ENCODE assay signal across 9 mouse cellular contexts in the genomic region with DNA sequence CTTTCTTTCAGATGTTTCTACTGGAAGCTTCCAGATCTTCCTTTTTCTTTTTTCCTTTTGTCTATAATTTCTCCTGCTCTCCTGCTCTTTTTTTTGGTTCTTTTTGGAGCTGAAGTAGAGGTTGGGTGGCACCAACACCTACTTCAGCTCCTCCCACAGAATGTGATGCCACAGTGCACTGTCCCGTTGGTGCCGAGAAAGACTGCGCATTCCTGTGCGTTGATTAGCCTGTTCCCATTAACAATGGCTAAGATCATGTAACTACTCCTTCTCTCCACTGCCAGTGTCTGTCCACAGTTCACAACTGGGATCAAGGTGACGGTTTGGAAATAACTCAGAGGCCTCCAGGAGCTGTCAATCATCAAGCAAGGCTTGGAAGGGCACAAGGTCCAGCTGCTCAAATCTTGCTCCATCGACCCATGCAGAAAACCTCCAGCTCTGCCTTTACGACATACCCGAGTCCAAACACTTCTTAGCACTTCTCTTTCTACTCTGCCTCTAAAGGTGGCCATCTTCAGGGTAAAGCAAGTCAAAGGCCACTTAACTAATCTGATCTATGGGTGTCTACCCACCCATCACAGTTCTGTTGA.
DNase-seq lines count a peak whose midpoint lies in the region; ATAC-seq lines count a peak whose summit lies in the region.
"Had no signal": no experiment of that assay in that cellular context is flagged by ENCODE, and none has a peak within 500 bp of the region (broad histone marks: within the 10 kb centered on the region; RNA-seq: fewer than 3 reads in every experiment).

No protein-coding gene starts in this region.

- H3K36me3 ChIP-seq in intestine, embryonic 15.5 days, result no peaks in the 10 kb centered on the region

- H3K27me3 ChIP-seq in intestine, embryonic 15.5 days (replicated peaks), result no peaks in the 10 kb centered on the region

- no peak overlapping the region for H3K4me3 ChIP-seq in intestine, embryonic 15.5 days (replicated peaks)

- H3K9ac ChIP-seq in intestine, embryonic 15.5 days, result no peak overlapping the region

- H3K4me1 ChIP-seq in intestine, embryonic 15.5 days (replicated peaks), result peaks cover 22% of the 10 kb centered on the region

- peak; percentile 30 for DNase-seq in adrenal gland, adult 2 months
- DNase-seq in adrenal gland, postnatal 36 days, result no peak
- DNase-seq in kidney, adult 11 months, result peak; percentile 85
- no peak for DNase-seq in kidney, postnatal 10 days
- DNase-seq in lung, postnatal 36 days, result peak; percentile 53
- DNase-seq in testis, postnatal 10 days (ENCODE audit: low spot score), result no peak
- DNase-seq: cerebellum, adult 8-10 months had no signal

- ATAC-seq in intestine, embryonic 15.5 days, result peak; percentile 42; the same call in 1 of the 2 replicates
- ATAC-seq in erythroid progenitor cell, adult 5-6 weeks (replicated peaks; ENCODE audit: low FRiP score, poor library complexity, severe bottlenecking), result no peak

- H3K4me2 ChIP-seq in intestine, embryonic 15.5 days (replicated peaks), result no peak overlapping the region

- no peaks in the 10 kb centered on the region for H3K9me3 ChIP-seq in intestine, embryonic 15.5 days

- WGBS in intestine, embryonic 15.5 days, result 62% methylated on average over 8 of the region's 8 CpGs

- no peak overlapping the region for H3K27ac ChIP-seq in intestine, embryonic 15.5 days

Comparison
In these comparisons a context has a peak if more than half of its experiments do, and no peak if none do; other contexts are left out.
1. DNase-seq: peak in adrenal gland, adult 2 months (single experiment), kidney, adult 11 months (single experiment) and lung, postnatal 36 days (single experiment); none in adrenal gland, postnatal 36 days (0 of 2), kidney, postnatal 10 days (single experiment) and testis, postnatal 10 days (single experiment).